Mouse (Mus musculus) spleen, adult 2 months (tissue): Measurements from ENCODE around the gene Dcaf5. TPM values are rescaled to one million over a fixed set of nuclear protein-coding genes. Genes with fewer than 3 reads are reported as not detected.

ENCODE experiments used
- DNase-seq, 2 experiments: peaks; one replicate each; pipeline versions ENCODE4 v3.0.0 to v3.0.0-alpha.2; 2012 to 2021; ENCODE audit warnings: low spot score in 2 of 2, low read depth in 1 of 2
- H3K27ac ChIP-seq: fragments of 200-500 bp; 2 replicates; pipeline ENCODE4 v1.5.1; 2012; ENCODE audit warnings: low read length, inconsistent platforms; ENCODE audit not compliant: insufficient read depth
- H3K27me3 ChIP-seq: fragments of 200-500 bp; 2 replicates; pipeline ENCODE4 v1.6.1; 2012; ENCODE audit warnings: mild to moderate bottlenecking, moderate library complexity, low read length, inconsistent platforms; ENCODE audit not compliant: control insufficient read depth, insufficient read depth
- H3K36me3 ChIP-seq: fragments of 200-500 bp; 2 replicates; pipeline ENCODE4 v1.6.1; 2012; ENCODE audit warnings: mild to moderate bottlenecking, low read length, inconsistent platforms; ENCODE audit not compliant: control insufficient read depth, insufficient read depth
- H3K4me1 ChIP-seq: fragments of 200-500 bp; 2 replicates; pipeline ENCODE4 v1.6.1; 2011; ENCODE audit warnings: inconsistent platforms; ENCODE audit not compliant: control insufficient read depth, insufficient read depth, insufficient read length
- H3K4me3 ChIP-seq: fragments of 200-500 bp; 2 replicates; pipeline ENCODE4 v1.5.1; 2011; ENCODE audit warnings: mild to moderate bottlenecking, inconsistent platforms; ENCODE audit not compliant: insufficient read depth, insufficient read length; ENCODE audit errors: extremely low read depth
- CTCF ChIP-seq: fragments of 200-500 bp; IDR thresholded peaks from 2 replicates; pipeline ENCODE4 v1.5.1; 2011; ENCODE audit warnings: mild to moderate bottlenecking, inconsistent platforms; ENCODE audit not compliant: insufficient read depth, insufficient read length, insufficient replicate concordance; ENCODE audit errors: extremely low read depth
- POLR2A ChIP-seq: fragments of 200-500 bp; IDR thresholded peaks from 2 replicates; pipeline ENCODE4 v1.6.1; 2011; ENCODE audit warnings: low read depth, low read length, inconsistent platforms
- WGBS: fragments of 180-500 bp; shearing (Covaris S2); methylation state at CpG from one replicate; pipeline ENCODE4 v1.1.7; 2018; 5-methylcytosine and 5-hydroxymethylcytosine counted together
- polyA plus RNA-seq: library from polyadenylated mRNA; depleted of rRNA; stranded (reverse); fragments of >200 nt; gene quantifications from 2 replicates; pipeline ENCODE4 v1.2.3, GENCODE M21; 2012

Dcaf5 gene
- polyA plus RNA-seq, 1 experiment = 14.6 TPM

- TF ChIP-seq CTCF = no peak
- TF ChIP-seq POLR2A = no peak
- WGBS = 93% methylated on average over 8 of the region's 8 CpGs
- no peak for DNase-seq
- no peaks in the 10 kb centered on the region for H3K4me1 ChIP-seq
- peaks cover 12% of the 10 kb centered on the region for H3K36me3 ChIP-seq
- no peaks in the 10 kb centered on the region for H3K27me3 ChIP-seq
- H3K4me3 ChIP-seq = no peak overlapping the region
- no peak overlapping the region for H3K27ac ChIP-seq
These were observed 25.5 kb downstream of the Dcaf5 start for GRCm38 (mm10) chr12:80410855-80411254.

- no peaks in the 10 kb centered on the region for H3K27me3 ChIP-seq
- H3K36me3 ChIP-seq = peaks cover 10% of the 10 kb centered on the region
- peak; percentile 20; the same call in 1 of the 2 replicates for TF ChIP-seq CTCF
- TF ChIP-seq POLR2A = no peak
- 59% methylated on average over 3 of the region's 3 CpGs for WGBS
- H3K4me3 ChIP-seq = no peak overlapping the region
- no peak overlapping the region for H3K27ac ChIP-seq
- no peaks in the 10 kb centered on the region for H3K4me1 ChIP-seq
- peak; percentile 28 to 53 for DNase-seq
These were observed 28.6 kb downstream of the Dcaf5 start for GRCm38 (mm10) chr12:80407824-80408223.

- WGBS = 70% methylated on average over 3 of the region's 3 CpGs
- H3K36me3 ChIP-seq = peaks cover 7% of the 10 kb centered on the region
- no peaks in the 10 kb centered on the region for H3K4me1 ChIP-seq
- H3K27ac ChIP-seq = no peak overlapping the region
- no peak overlapping the region for H3K4me3 ChIP-seq
- no peaks in the 10 kb centered on the region for H3K27me3 ChIP-seq
- peak in 1 of 2 experiments; percentile 31 for DNase-seq
- peak; percentile 21; the same call in 1 of the 2 replicates for TF ChIP-seq CTCF
- TF ChIP-seq POLR2A = no peak
These were observed 29.8 kb downstream of the Dcaf5 start for GRCm38 (mm10) chr12:80406650-80407049.

- H3K4me1 ChIP-seq = no peaks in the 10 kb centered on the region
- H3K27ac ChIP-seq = no peak overlapping the region
- WGBS = 81% methylated on average over 6 of the region's 6 CpGs
- DNase-seq = no peak
- no peak overlapping the region for H3K4me3 ChIP-seq
- no peak for TF ChIP-seq POLR2A
- TF ChIP-seq CTCF = no peak
- H3K27me3 ChIP-seq = no peaks in the 10 kb centered on the region
- H3K36me3 ChIP-seq = peaks cover 9% of the 10 kb centered on the region
These were observed 32.3 kb downstream of the Dcaf5 start for GRCm38 (mm10) chr12:80404139-80404538.

- H3K4me3 ChIP-seq = no peak overlapping the region
- 94% methylated on average over 2 of the region's 2 CpGs for WGBS
- no peak overlapping the region for H3K27ac ChIP-seq
- no peaks in the 10 kb centered on the region for H3K4me1 ChIP-seq
- TF ChIP-seq POLR2A = no peak
- TF ChIP-seq CTCF = no peak
- no peaks in the 10 kb centered on the region for H3K27me3 ChIP-seq
- no peak for DNase-seq
- H3K36me3 ChIP-seq = peaks cover 35% of the 10 kb centered on the region
These were observed 37.3 kb downstream of the Dcaf5 start for GRCm38 (mm10) chr12:80399147-80399546.

- TF ChIP-seq POLR2A (no peak), CTCF (no peak)
- DNase-seq = no peak
- H3K4me3 ChIP-seq = no peak overlapping the region
- H3K27ac ChIP-seq = no peak overlapping the region
- no peaks in the 10 kb centered on the region for H3K27me3 ChIP-seq
- peaks cover 32% of the 10 kb centered on the region for H3K36me3 ChIP-seq
- no peaks in the 10 kb centered on the region for H3K4me1 ChIP-seq
- WGBS = 84% methylated on average over 6 of the region's 6 CpGs
These were observed 40.0 kb downstream of the Dcaf5 start for GRCm38 (mm10) chr12:80396397-80396796.

GRCm38 (mm10) chr12:80395270-80395669 lies 41.1 kb downstream of the Dcaf5 start:
- Histone ChIP-seq H3K4me1 (no peaks in the 10 kb centered on the region), H3K27ac (no peak overlapping the region), H3K27me3 (no peaks in the 10 kb centered on the region), H3K4me3 (no peak overlapping the region), H3K36me3 (peaks cover 31% of the 10 kb centered on the region)
- 92% methylated on average over 4 of the region's 4 CpGs for WGBS
- no peak for DNase-seq
- TF ChIP-seq CTCF (no peak), POLR2A (no peak)
